Mouse (Mus musculus) C2C12 (cell line): ENCODE measurements around the gene Syne1.

Experiments used
- CEBPB ChIP-seq: IDR thresholded peaks from one replicate; pipeline ENCODE4 v1.6.1; 2011; ENCODE audit warnings: low read depth, mild to moderate bottlenecking, control low read depth, moderate library complexity
- CTCF ChIP-seq: IDR thresholded peaks from one replicate; pipeline ENCODE4 v1.5.1; 2011; ENCODE audit not compliant: control insufficient read depth, insufficient read depth, insufficient read length
- FOSL1 ChIP-seq: IDR thresholded peaks from one replicate; pipeline ENCODE4 v1.8.0; 2011; ENCODE audit warnings: mild to moderate bottlenecking, low read length; ENCODE audit not compliant: poor library complexity, insufficient read depth, severe bottlenecking
- MAX ChIP-seq: IDR thresholded peaks from one replicate; pipeline ENCODE4 v1.6.1; 2011; ENCODE audit warnings: mild to moderate bottlenecking, control low read depth
- MYOD1 ChIP-seq: IDR thresholded peaks from one replicate; pipeline ENCODE4 v1.6.1; 2011; ENCODE audit warnings: low read depth; ENCODE audit not compliant: control insufficient read depth, insufficient read length
- MYOG ChIP-seq: IDR thresholded peaks from one replicate; pipeline ENCODE4 v1.6.1; 2011; ENCODE audit not compliant: control insufficient read depth, insufficient read length; ENCODE audit errors: extremely low read depth
- USF1 ChIP-seq: IDR thresholded peaks from one replicate; pipeline ENCODE4 v1.6.1; 2011; ENCODE audit warnings: low read depth, mild to moderate bottlenecking, control low read depth, moderate library complexity

DNA sequence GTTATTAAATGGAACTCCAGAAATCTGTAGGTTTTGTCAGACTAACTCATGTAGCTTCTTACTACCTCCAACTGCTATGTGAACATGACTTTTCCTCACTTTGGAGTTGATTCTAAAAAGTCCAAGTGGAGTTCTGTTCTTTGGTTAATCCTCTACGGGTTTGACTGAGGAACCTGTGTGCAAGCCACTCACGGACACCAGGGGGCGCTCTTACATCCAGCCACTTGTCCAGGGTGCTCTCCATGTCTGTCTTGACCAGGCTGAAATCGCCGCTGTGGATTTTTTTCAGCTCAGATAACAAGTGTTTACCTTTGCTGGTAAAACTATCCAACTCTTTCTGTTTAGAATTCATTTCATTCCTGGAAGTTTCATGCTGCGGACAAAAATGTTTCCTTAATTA, 233.7 kb downstream of the Syne1 start:
- TF ChIP-seq CTCF (peak; percentile 31), MAX (no peak), CEBPB (no peak), FOSL1 (no peak), MYOG (no peak), MYOD1 (no peak), USF1 (no peak)
